Mouse (Mus musculus): ENCODE data around the gene Hmgxb4.

Gene Hmgxb4

GRCm38 (mm10) chr8:75018274-75018972 lies 25.3 kb downstream of the Hmgxb4 start:
- no peak for DNase-seq (ENCODE audit: low spot score)

DNA sequence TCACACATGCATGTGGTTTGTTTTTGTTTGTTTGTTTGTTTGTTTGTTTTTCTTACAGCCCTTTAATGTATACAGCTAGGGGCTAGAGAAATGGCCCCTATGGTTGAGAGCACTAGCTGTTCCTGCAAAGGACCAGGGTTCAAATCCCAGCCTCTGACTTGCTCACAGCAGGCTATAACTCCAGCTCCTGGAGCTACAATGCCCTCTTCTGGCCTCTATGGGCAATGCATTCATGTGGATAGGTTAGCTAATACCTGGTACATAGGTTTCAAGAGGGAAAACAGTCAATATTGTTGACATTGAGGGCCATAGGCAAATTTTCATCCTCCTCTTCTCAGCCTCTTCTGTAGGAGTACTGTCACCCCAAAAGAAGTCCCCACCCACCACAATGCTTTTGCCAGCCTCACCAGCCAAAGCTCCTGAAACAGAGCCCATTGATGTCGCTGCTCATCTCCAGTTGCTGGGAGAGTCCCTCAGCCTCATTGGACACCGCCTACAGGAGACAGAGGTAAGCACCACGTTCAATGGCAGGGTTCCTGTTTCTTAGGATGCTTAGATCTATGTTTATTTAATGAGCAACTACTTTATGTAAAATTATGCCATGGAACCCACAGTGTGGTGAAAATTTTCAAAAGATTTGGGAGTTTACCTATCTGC lies 30.6 kb downstream of the Hmgxb4 start:
- no peak for DNase-seq (ENCODE audit: low spot score)

DNA sequence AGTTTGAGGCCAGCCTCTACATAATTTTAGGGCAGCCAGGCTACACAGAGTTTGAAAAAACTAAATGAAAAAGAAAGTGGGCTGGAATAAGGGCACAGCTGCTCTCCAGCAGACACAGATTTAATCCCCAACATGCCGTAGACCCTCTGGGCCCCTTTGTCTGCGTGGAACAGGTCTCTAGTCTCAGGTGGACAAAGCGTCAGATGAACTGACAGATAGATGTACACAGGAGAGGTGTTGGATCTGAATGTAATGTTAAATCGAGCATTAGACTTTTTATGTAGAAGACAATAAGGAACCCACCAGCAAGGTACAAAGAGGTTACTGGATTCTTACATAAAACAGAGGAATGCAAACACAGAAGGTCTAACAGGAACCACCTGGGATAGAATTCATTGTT lies 32.7 kb downstream of the Hmgxb4 start:
- no peak for DNase-seq (ENCODE audit: low spot score)

DNA sequence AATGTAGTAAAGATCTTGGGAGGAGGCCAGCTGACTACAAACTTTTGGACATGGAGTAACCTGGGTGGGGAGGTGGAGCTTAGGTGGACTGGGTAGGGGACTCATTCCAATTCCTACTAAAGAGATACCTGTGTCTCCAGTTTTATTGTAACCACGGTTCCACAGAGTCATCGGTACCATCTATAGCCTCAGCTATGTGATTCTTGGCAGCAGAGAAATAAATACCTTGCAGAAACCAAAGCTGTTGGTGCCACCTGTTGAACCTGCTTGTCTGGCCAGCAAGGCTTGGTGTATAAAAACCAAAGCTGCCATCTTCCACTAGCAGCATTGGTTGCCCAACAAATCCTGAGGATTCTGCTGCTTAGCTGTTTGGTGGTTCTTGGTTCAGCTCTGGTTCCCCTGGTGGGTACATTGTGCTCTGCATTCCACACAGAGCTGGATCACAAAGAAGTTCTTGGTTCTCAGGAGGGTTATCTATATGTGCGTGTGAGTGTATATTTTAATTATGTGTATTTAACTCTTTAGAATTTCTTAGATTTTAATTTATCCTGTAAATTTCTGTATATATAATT lies 37.4 kb downstream of the Hmgxb4 start:
- DNase-seq (ENCODE audit: low spot score) = no peak

DNA sequence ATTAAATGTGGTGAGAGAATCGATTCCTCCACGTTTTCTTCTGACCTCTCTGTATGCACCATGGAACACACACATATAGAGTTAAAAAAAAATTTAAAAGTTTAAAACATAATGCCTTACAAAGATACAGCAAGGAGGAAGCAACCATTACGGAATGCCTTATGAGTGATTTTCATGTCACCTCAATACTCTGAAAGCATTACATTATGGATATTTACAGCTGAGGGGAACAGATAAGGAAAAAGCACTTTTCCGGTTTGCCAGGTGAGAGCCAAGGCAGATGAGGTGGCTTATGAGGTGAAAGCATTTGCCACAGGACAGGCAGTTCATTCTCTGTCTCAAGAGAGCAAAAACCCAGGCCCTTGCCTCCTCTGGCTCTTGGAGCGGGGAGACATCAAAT lies 39.8 kb downstream of the Hmgxb4 start:
- DNase-seq (ENCODE audit: low spot score) = no peak

- DNase-seq (ENCODE audit: low spot score) = peak; percentile 99
Measured at GRCm38 (mm10) chr8:75033511-75034243, 40.5 kb downstream of the Hmgxb4 start, which contains the start of gene Tom1. Gene Tom1 (plus strand): TSS chr8:75033705.

DNA sequence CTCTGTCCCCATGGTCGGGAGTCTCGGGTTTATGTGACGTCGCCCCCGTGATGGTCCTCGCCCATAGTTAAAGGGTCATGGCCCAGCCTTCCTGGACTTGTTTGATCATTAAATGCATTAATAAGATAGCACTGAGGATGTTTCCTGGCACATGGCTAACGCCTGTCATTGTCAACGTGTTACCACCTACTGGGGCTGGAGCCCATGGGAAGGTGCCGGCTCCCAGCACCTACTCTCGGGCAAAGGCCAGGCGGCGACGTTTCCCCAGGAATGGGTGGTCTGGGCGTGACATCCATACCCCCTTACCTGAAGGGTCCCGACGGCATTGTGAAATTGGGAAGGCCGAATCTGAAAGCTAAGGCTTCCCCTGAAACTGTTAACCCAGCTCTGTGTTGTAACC lies 41.1 kb downstream of the Hmgxb4 start:
- DNase-seq (ENCODE audit: low spot score) = no peak

- DNase-seq (ENCODE audit: low spot score) = no peak
Measured at GRCm38 (mm10) chr8:75035640-75036039, 42.5 kb downstream of the Hmgxb4 start.

GRCm38 (mm10) chr8:75038497-75038896 lies 45.3 kb downstream of the Hmgxb4 start:
- DNase-seq (ENCODE audit: low spot score) = no peak

DNA sequence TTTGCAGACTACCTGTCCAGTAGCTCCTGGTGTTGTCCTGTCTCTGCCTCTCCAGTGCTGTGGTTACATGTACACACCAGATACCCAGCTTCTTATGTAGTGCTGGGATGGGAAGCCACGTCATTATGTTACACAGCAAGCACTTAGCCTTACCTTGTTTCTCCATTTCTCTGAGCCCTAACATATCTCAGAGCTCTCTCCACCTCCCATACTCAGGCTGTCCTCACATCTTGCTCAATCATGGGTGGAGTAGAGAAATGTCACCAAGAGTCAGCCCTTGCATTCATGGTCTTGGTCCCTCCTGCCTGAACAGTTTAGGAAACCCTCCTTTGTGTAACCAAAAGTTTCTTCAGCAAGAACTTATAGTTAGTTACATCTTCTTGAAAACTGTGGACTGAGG lies 46.6 kb downstream of the Hmgxb4 start:
- no peak for DNase-seq (ENCODE audit: low spot score)

- DNase-seq (ENCODE audit: low spot score) = no peak
Measured at GRCm38 (mm10) chr8:75042171-75042570, 49.0 kb downstream of the Hmgxb4 start.

DNA sequence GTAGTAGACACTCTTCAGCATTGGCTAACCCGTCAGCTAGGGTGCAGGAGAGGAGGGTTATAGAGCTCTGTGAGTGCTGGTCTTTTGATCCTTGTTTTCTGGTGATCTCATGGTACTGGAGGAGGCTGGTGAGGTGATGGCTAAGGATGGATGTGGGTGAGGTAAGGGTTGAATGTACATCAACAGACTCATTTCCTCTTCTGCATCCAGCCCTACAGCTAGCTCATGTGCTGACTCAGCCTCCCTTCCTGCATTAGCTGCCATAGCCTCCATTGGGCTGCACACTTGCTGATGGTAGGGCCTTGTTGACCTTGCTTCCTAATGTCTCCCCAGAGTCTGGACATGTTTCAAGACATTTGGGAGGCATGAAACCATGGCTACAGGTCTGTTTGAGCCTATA lies 49.8 kb downstream of the Hmgxb4 start:
- no peak for DNase-seq (ENCODE audit: low spot score)

GRCm38 (mm10) chr8:75046303-75046702 lies 53.1 kb downstream of the Hmgxb4 start:
- DNase-seq (ENCODE audit: low spot score) = no peak

DNA sequence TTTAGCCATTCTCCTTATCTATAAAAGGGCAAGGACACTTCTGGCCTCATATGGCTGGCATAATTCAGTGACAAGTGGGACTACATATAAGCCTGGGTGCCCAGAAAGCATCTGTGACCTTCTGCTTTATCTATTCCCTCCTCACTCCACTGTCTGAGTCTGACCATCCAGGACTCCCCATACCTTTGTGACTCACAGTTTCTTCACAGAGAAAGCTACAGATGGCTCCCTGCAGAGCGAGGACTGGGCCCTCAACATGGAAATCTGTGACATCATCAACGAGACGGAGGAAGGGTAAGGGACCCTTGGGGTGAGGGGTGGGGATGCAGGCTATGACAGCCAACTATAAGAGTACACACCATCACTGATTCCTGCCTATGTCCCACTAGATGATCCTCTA lies 54.6 kb downstream of the Hmgxb4 start:
- DNase-seq (ENCODE audit: low spot score) = no peak

- no peak for DNase-seq (ENCODE audit: low spot score)
Measured at GRCm38 (mm10) chr8:75053342-75053741, 60.2 kb downstream of the Hmgxb4 start.

DNA sequence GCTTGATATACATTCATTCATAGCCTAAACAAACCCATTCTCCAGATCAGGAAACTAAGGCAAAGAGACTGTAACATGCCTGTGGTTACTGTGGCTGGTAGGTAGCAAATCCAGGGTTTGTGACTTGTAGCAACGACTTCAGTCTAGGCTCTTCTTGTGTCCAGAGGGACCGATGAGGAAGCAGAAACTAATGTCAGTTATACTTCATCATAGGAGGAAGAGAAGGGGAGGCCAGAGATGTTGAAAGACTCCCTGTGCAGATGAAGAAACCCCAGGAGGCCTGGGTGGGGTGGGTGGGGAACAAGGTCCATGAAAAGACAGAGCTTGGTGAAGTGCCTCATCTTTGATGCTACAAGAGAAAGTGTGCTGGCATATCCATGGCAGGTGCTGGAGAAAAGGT lies 62.5 kb downstream of the Hmgxb4 start:
- DNase-seq (ENCODE audit: low spot score) = no peak

GRCm38 (mm10) chr8:75060022-75060421 lies 66.9 kb downstream of the Hmgxb4 start:
- DNase-seq (ENCODE audit: low spot score) = no peak

GRCm38 (mm10) chr8:75060815-75061214 lies 67.7 kb downstream of the Hmgxb4 start:
- no peak for DNase-seq (ENCODE audit: low spot score)

GRCm38 (mm10) chr8:75063290-75063689 lies 70.1 kb downstream of the Hmgxb4 start:
- no peak for DNase-seq (ENCODE audit: low spot score)

DNA sequence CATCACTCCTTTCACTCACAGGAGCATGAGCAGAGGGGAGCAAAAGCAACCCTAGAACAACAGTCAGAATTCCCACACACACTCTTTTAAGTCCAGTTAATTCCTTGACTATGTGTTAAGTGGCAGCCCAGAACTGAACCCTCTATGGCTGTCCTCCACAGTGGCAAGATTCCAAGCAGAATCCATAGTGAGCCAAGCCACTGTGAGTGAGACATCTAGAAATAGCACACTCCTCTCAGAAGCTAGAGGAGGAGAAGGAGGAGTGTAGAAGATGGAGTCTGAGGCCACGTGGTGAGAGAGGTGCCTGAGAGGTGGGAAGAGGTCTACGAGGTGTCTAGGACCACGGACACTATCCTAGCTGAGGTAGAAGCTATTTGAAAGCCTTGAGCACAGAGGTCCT lies 71.6 kb downstream of the Hmgxb4 start:
- DNase-seq (ENCODE audit: low spot score) = no peak

- no peak for DNase-seq (ENCODE audit: low spot score)
Measured at GRCm38 (mm10) chr8:75067287-75067686, 74.1 kb downstream of the Hmgxb4 start.

GRCm38 (mm10) chr8:75070297-75070696 lies 77.1 kb downstream of the Hmgxb4 start:
- no peak for DNase-seq (ENCODE audit: low spot score)

Data from adipocyte (in vitro differentiated cells).